Mouse (Mus musculus): ENCODE measurements at regions not wholly inside any gene's neighbourhood (a gene's known extent, or its start where the extent isn't known, plus 50 kb on each side); places are given as distances from the start of the nearest gene placed in this dataset.

- TF ChIP-seq EP300 (IDR thresholded peaks at IDR 0.05; ENCODE audit: low read depth in 1 of 2, low read length in 2 of 2) (no peak), USF1 (IDR thresholded peaks at IDR 0.05; ENCODE audit: low read depth, low read length) (no peak), TAL1 (IDR thresholded peaks at IDR 0.05; ENCODE audit: low read length) (no peak), POLR2AphosphoS5 (IDR thresholded peaks at IDR 0.05; ENCODE audit: borderline replicate concordance, low read depth, low read length) (no peak), TBP (IDR thresholded peaks at IDR 0.05; ENCODE audit: low read depth, low read length) (no peak), GABPA (IDR thresholded peaks at IDR 0.05; ENCODE audit: low read depth, low read length) (no peak), POLR2A (IDR thresholded peaks at IDR 0.05; ENCODE audit: control insufficient read depth in 1 of 2, insufficient read depth in 1 of 2, low read depth in 1 of 2, low read length in 2 of 2, poor library complexity in 1 of 2) (no peak), CHD2 (IDR thresholded peaks at IDR 0.05; ENCODE audit: low read length) (no peak), ZC3H11A (IDR thresholded peaks at IDR 0.05; ENCODE audit: low read depth, low read length) (no peak), ZKSCAN1 (IDR thresholded peaks at IDR 0.05; ENCODE audit: low read depth, low read length) (no peak), GATA1 (IDR thresholded peaks at IDR 0.05; ENCODE audit: low read depth, low read length) (no peak)
These were observed 338.7 kb upstream of the Tnp1 start for GRCm38 (mm10) chr1:73354447-73354846.
